Mouse (Mus musculus): Measurements from ENCODE around the gene Bcat1. TPM values are rescaled to one million over a fixed set of nuclear protein-coding genes. Genes with fewer than 3 reads are reported as not detected.
A peak's percentile ranks its signal among the peaks of the same experiment; 100 is the strongest.

Bcat1 gene
- total RNA-seq, 4 experiments from 2014 or later, result 24.6 to 48.2 (median 32.4) TPM

DNA sequence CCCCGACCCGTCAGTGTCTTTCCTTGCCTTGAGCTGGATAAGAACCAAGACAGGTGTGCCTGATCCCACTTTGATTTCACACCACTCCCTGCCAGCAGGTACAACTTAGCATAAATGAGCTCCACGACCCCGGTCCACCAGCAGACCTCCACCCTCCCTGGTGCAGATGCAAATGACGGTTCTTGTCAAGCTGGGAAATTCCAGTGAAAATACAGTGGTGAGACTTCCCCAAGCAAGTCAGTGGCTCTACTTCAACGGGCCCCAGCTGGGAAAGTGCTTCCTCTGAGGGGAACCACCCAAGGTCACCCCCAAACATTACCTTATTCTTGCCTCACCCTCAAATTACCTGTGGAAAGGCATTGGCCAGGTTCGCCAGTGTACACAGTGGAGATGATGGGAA is 16.0 kb upstream of the Bcat1 start:
- DNase-seq, result no peak

DNA sequence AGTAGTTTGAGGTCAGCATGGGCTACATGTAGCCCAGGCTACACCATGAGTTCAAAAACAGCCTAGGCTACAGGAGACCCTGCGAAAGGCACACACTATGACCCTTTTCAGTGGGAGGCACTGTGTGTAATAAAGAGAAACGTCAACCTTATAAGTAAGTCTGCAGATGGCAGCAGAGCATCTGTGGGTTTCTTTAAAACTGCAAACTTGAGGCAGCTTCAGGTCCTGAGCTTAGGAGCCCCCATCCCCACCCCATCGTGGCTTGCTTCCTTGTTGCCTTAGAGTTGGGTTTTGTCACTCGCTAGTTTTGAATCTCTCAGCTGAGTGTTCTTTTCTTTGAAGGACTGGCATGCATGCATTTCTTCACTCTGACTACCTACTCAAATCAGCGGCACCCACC is 14.9 kb upstream of the Bcat1 start:
- DNase-seq, result no peak

DNA sequence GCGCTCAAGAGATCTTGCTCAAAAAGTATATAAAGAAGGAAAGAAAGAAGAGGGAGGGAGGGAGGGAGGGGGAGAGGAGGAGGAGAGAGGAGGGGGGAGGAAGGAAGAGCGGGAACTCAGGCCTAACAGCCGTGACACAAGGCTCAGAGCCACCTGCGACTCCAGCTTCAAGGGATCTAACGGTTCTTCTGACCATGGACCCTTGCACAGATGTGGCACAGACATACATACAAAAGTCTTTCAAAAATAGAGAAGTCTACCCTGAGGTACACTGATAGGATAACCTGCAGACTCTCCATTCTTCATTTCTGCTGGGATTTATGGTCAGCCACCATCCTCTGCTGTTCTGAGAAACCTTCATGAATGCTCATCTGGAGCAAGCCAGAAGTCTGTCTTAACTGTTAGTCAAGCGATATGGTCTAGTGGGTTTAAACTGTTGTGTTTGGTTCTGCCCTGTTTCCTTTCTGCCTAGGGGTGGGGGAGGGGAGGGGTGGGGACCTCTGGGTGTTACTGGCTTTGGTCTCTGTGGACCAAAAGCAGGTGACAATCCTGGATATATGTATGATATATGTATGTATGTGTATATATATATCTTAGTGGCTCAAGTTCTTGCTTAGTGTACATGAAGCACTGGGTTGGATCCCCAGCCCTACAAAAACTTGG is 14.3 kb upstream of the Bcat1 start:
- DNase-seq, result no peak

DNA sequence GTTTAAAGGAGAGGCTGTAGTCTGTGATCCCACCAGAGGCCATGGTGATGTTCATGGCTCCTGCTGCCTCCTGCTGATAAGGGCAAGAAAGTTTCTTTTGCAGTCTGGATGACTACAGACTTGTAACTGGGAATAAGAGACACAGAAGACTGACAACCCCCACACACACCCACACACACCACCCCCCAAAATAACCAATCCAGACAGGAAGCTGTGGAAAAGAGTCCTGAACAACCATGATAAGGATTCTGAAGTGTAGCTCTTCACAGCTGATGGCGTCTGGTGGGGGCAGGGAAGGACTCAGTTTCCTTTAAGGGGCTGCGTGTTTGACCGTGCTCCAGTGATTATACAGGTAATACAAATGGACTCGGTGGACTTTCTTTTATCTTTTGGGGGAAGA is 13.4 kb upstream of the Bcat1 start:
- no peak for DNase-seq

- no peak for DNase-seq
Measured at GRCm38 (mm10) chr6:145088451-145089113, 12.6 kb upstream of the Bcat1 start.

- no peak for DNase-seq
Measured at GRCm38 (mm10) chr6:145084343-145085117, 8.5 kb upstream of the Bcat1 start.

DNA sequence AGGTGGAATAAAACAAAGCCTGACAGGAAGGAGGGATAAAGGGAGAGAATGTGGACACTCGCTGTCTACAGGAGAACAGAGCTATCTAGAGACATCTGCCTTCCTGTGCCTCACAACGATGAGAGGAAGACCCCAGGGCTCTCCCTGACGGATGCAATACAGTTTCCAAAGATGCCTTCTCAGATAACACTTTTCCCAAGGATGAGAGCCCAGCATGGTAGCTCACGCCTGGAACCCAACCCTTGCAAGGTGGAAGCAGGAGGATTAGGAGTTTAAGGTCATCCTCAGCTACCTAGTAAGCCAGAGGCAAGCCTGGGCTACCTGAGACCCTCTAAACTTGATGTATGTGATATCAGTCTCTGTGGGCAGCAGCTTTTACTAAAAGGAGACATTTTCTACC is 5.7 kb upstream of the Bcat1 start:
- no peak for DNase-seq

DNA sequence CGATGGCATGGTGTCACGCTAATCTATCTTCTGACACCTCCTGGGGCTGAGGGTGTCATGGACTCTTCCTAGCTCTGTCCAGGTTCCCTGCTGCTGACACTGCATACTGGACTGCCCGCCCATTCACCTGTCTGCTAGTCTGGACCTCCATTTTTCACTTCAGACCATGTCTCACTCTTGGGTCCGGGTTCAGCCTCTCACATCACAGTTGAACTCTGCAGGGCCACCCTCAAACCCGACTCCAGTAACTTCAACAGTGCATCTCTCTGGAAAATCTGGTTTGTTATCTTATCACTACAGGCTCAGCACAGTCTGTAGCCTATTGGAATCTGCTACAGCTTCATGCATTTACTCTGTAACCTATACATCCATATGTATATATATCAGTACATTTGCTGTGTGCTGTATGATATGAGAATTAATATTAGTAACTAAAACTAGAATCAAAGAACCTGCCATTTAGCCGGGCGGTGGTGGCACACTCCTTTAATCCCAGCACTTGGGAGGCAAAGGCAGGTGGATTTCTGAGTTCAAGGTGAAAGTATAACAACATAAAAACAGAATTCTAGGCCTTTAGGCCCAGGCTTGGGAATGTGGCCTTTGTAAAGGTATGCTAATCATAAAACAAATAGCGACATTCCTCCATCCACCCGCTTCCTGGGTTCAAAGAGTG is 3.2 kb upstream of the Bcat1 start:
- no peak for DNase-seq

DNA sequence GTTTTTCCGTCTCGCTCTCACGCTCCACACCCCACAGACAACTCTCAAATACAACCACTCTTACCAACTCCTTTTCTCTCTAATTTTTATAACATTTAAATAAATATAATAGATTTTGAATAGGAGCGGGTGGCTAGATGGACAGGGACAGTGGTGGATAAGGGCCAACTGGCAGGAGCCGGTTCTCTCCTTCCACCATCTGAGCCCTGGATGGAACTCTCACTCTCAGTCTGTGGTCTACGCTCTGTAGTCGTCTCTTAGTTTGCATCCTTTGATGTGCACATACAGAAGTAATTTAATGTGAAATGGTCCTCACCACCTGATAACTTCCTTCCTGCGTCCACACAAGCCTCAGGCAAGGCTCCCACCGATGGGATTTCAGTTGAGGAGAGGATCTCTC is 302 bp upstream of the Bcat1 start:
- DNase-seq, result no peak

- no peak for DNase-seq
Measured at GRCm38 (mm10) chr6:145075088-145075547, 866 bp downstream of the Bcat1 start.

- no peak for DNase-seq
Measured at GRCm38 (mm10) chr6:145074461-145074860, 1.5 kb downstream of the Bcat1 start.

- no peak for DNase-seq
Measured at GRCm38 (mm10) chr6:145069921-145070320, 6.1 kb downstream of the Bcat1 start.

DNA sequence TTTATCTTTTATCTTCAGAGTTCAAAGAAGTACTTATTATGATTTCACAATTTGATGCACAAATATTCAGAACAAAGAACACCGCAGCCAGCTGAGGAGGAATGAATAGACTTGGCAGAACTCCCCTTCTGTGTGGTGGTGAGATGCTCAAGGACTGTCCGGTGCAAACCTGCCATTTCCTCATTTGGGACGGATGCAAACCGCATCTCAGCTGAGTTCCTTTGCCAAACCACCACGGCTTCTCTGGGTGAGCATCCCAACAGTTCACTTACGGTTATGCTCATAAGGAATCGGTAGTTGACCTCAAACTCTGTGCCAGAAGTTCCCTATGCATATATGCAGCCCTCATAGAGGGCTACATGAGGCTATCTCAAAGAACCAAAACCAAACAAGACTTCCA is 6.6 kb downstream of the Bcat1 start:
- no peak for DNase-seq

GRCm38 (mm10) chr6:145067679-145068078 is 8.3 kb downstream of the Bcat1 start:
- DNase-seq, result no peak

DNA sequence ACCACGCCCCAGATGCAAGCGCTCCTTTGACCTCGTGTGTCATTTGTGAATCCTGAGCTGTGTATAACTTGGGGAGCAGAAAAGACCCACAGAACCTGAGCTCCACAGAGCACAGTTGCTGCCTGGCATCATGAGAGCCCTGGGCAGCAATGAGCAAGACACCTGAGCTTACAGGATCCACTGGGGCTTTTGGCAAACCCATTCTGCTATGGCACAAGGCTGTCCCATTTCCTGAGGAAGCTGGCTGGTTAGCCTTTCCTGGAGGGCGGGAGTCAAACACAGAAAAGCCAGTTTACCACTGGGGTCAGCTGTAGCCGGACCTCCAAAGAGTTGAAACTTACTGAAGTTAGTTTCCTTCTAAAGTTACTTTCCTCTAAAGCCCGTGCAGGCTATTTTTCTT is 9.6 kb downstream of the Bcat1 start:
- no peak for DNase-seq

DNA sequence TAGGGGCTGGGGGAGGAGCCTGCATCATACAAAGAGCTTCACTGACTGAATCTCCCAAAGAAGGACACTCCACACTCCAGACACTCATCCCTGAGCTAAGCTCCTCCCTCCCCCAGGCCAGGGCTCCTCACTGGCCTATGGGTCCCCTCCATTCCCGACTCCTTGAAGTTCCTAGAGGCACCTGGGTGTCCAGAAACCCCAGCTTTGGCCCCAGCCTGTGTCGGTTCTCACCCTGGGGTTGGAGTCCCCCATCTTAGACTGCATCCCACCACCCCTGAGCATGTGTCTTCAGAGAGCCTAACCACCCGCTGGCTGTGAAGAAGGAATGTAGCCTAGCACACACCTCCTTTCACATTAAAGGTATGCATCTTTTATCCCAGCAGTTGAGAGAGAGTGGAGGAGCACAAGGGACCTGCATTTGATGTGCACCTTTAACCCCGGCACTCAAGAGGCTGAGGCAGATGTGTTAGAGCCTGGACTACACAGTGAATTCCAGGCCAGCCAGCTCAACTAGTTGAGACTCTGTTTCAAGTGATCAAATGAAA is 10.6 kb downstream of the Bcat1 start:
- DNase-seq, result no peak

DNA sequence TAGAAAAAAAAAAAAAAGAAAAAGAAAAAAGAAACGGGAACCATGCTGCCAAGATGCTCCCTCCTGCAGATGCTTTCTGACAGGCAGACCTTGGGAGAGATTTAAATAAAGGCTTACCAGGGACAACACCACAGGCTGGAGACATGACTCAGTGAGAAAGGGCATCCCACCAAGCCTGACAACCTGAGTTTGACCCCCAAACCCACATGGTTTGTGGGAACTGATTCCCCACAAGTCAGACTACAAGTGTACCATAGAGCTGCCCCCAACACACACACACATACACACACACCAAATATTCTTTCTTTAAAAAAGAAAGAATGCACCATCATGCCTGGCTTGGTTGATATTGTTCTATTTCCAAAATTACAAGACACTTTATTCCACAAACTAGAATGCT is 11.9 kb downstream of the Bcat1 start:
- peak; percentile 20 for DNase-seq

DNA sequence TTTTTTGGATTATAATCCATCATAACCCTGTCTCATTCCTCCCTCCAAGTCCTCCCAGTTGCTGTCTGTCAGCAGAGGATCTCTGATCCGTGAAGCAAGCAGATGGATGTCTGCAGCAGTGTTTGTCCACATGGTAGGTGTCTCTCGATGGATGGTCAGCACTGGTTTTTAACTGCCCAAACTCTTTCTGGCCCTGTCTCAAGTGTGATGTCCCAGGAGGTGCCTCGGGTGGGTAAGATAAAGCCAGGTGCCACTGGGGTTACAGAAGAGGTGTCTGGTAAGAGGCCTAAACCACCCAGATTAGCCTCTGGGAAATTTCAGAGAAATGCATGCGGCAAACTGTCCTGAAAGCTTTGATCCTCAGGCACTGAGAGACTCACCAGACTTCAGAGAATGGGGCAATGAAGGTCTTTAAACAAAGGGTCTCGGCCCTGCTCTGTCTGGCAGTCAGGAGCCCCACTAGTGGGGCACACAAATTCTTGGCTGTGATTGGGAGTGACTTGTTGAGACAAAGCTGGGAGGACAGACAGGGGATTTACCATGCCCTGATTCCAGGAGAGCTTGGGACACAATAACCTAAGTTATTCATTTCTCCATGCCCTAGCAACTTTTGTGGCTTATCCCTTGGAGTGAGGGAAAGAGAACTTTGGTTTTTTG is 12.6 kb downstream of the Bcat1 start:
- no peak for DNase-seq

- peak; percentile 19 for DNase-seq
Measured at GRCm38 (mm10) chr6:145062763-145063162, 13.2 kb downstream of the Bcat1 start.

DNA sequence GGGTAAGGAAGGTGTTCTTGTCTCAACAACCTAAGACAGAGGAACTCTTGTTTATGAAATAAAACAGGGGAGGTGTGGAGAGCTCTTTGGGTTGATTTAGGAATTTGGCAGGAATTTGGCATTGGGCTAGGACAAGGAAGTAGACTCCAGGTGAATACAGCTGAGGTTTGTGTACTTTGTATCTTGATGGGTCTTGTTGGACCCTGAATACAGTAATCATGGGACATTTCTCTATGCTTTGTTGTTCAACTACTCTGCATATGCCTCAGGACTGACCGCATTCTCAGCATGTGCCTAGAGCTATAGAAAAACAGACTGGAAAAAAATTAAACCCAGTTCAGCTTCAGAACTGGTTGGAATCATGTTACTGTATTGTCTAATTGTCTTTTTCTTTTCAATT is 14.6 kb downstream of the Bcat1 start:
- no peak for DNase-seq

- DNase-seq, result no peak
Measured at GRCm38 (mm10) chr6:145056102-145056501, 19.9 kb downstream of the Bcat1 start.

- no peak for DNase-seq
Measured at GRCm38 (mm10) chr6:145055277-145055858, 20.6 kb downstream of the Bcat1 start.

Measured in adrenal gland, adult 8-10 months (tissue).